Mouse (Mus musculus): ENCODE results near the gene Igf2.

Gene Igf2

GRCm38 (mm10) chr7:142659181-142659681 is 7.4 kb downstream of the Igf2 start:
- no peak for DNase-seq (ENCODE audit: low read depth, low spot score)

GRCm38 (mm10) chr7:142658681-142659180 is 7.9 kb downstream of the Igf2 start:
- no peak for DNase-seq (ENCODE audit: low read depth, low spot score)

- no peak for DNase-seq (ENCODE audit: low read depth, low spot score)
Measured at GRCm38 (mm10) chr7:142657821-142658614, 8.6 kb downstream of the Igf2 start.

GRCm38 (mm10) chr7:142657341-142657791 is 9.2 kb downstream of the Igf2 start:
- no peak for DNase-seq (ENCODE audit: low read depth, low spot score)

- no peak for DNase-seq (ENCODE audit: low read depth, low spot score)
Measured at GRCm38 (mm10) chr7:142656055-142656454, 10.6 kb downstream of the Igf2 start.

GRCm38 (mm10) chr7:142655633-142656032 is 11.0 kb downstream of the Igf2 start:
- no peak for DNase-seq (ENCODE audit: low read depth, low spot score)

- DNase-seq (ENCODE audit: low read depth, low spot score), result no peak
Measured at GRCm38 (mm10) chr7:142653726-142654125, 12.9 kb downstream of the Igf2 start.

- DNase-seq (ENCODE audit: low read depth, low spot score), result no peak
Measured at GRCm38 (mm10) chr7:142646676-142647075, 19.9 kb downstream of the Igf2 start.

GRCm38 (mm10) chr7:142645045-142645444 is 21.6 kb downstream of the Igf2 start:
- DNase-seq (ENCODE audit: low read depth, low spot score), result no peak

GRCm38 (mm10) chr7:142636178-142636577 is 30.4 kb downstream of the Igf2 start:
- no peak for DNase-seq (ENCODE audit: low read depth, low spot score)

GRCm38 (mm10) chr7:142630691-142631090 is 35.9 kb downstream of the Igf2 start:
- no peak for DNase-seq (ENCODE audit: low read depth, low spot score)

GRCm38 (mm10) chr7:142629806-142630205 is 36.8 kb downstream of the Igf2 start:
- DNase-seq (ENCODE audit: low read depth, low spot score), result no peak

- DNase-seq (ENCODE audit: low read depth, low spot score), result no peak
Measured at GRCm38 (mm10) chr7:142622180-142622579, 44.4 kb downstream of the Igf2 start.

- no peak for DNase-seq (ENCODE audit: low read depth, low spot score)
Measured at GRCm38 (mm10) chr7:142613077-142613476, 53.5 kb downstream of the Igf2 start.

- peak; percentile 8 for DNase-seq (ENCODE audit: low read depth, low spot score)
Measured at GRCm38 (mm10) chr7:142610627-142611406, 55.8 kb downstream of the Igf2 start.

GRCm38 (mm10) chr7:142600921-142601320 is 65.7 kb downstream of the Igf2 start:
- no peak for DNase-seq (ENCODE audit: low read depth, low spot score)
